Mouse (Mus musculus) hindlimb bud, embryonic 11.5 days (tissue): ENCODE data around the gene Alkbh5.
"Not testable (repeated sequence)": the region's sequence is repeated elsewhere in the genome, so short reads cannot be mapped to it uniquely, and the experiment has no call there.

Experiments used
- DNase-seq: peaks from one replicate; pipeline ENCODE4 v3.0.0-alpha.2; 2012; ENCODE audit warnings: low read depth, low spot score; ENCODE audit errors: extremely low spot score

Alkbh5 gene

GRCm38 (mm10) chr11:60541831-60542230 lies 5.7 kb downstream of the Alkbh5 start:
- no peak for DNase-seq

- not testable (repeated sequence) for DNase-seq
These were observed 7.0 kb downstream of the Alkbh5 start for GRCm38 (mm10) chr11:60543211-60543610.

GRCm38 (mm10) chr11:60545433-60545832 lies 9.3 kb downstream of the Alkbh5 start:
- DNase-seq = no peak

GRCm38 (mm10) chr11:60548112-60548511 lies 11.9 kb downstream of the Alkbh5 start:
- DNase-seq = no peak

GRCm38 (mm10) chr11:60553091-60553490 lies 16.9 kb downstream of the Alkbh5 start:
- DNase-seq = no peak

- no peak for DNase-seq
These were observed 21.5 kb downstream of the Alkbh5 start for GRCm38 (mm10) chr11:60557675-60558074.

- DNase-seq = no peak
These were observed 23.2 kb downstream of the Alkbh5 start for GRCm38 (mm10) chr11:60559342-60559741.

- not testable (repeated sequence) for DNase-seq
These were observed 37.8 kb downstream of the Alkbh5 start for GRCm38 (mm10) chr11:60574006-60574405.
